Mouse (Mus musculus): ENCODE data around the gene Gm21943.
"Not testable (repeated sequence)": the region's sequence is repeated elsewhere in the genome, so short reads cannot be mapped to it uniquely, and the experiment has no call there.

The Gm21943 gene

DNA sequence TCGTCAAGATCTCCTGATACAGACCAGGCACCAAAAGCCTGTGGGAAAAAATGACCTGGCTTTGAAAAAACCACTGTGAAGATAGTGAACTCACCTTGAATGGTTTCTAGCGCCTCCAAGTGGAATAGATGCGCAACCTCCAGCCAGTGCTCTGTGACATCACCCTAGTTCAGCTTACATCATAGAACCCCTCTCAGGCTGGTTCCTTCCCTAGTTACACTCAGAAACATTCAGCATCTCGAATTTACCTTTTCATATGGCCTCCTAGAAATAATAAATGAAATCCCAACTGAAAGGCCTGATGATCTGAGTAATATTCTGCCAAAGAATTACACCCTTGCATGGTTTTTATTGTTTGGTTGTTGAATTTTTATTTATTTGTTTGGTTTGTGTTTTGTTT, at the start of gene Gm21943:
Gene Gm21943 (minus strand): TSS at position 101 of the 400 bp plus-strand sequence.
- DNase-seq (ENCODE audit: extremely low read depth, insufficient read length, low spot score), result not testable (repeated sequence)

Data from 3134 (cell line).